Mouse (Mus musculus): ENCODE measurements around the gene A430005L14Rik. TPM values are rescaled to one million over a fixed set of nuclear protein-coding genes. Genes with fewer than 3 reads are reported as not detected.
A peak's percentile ranks its signal among the peaks of the same experiment; 100 is the strongest.
"Not testable (repeated sequence)": the region's sequence is repeated elsewhere in the genome, so short reads cannot be mapped to it uniquely, and the experiment has no call there.

A430005L14Rik gene
- 41.0 and 43.3 TPM in 2 replicates for polyA plus RNA-seq (2012; rRNA removed)

- peak; percentile 98 for DNase-seq
- Histone ChIP-seq H3K4me3 (replicated peaks; ENCODE audit: insufficient read depth, low read depth, low read length) (peak within 1 kb of the TSS; percentile 98), H3K27ac (ENCODE audit: insufficient read depth, low read length) (peak within 1 kb of the TSS; percentile 93), H3K27me3 (ENCODE audit: control insufficient read depth, insufficient read depth, low read length) (no peaks in the 10 kb centered on the region), H3K4me1 (ENCODE audit: control insufficient read depth, insufficient read depth, low read length) (peaks cover 7% of the 10 kb centered on the region; the same call in 1 of the 2 replicates)
- 2% methylated on average over 62 of the region's 67 CpGs for WGBS
- no peak for TF ChIP-seq CTCF (IDR thresholded peaks at IDR 0.05; ENCODE audit: borderline replicate concordance, insufficient read depth, low read depth, low read length)
- TF ChIP-seq POLR2A (IDR thresholded peaks at IDR 0.05; ENCODE audit: borderline replicate concordance, insufficient read depth, low read length): peak; percentile 49; the same call in 1 of the 2 replicates
These were observed at the start of gene A430005L14Rik for GRCm38 (mm10) chr4:153956569-153957405. A430005L14Rik (plus strand) TSS chr4:153957237.

DNA sequence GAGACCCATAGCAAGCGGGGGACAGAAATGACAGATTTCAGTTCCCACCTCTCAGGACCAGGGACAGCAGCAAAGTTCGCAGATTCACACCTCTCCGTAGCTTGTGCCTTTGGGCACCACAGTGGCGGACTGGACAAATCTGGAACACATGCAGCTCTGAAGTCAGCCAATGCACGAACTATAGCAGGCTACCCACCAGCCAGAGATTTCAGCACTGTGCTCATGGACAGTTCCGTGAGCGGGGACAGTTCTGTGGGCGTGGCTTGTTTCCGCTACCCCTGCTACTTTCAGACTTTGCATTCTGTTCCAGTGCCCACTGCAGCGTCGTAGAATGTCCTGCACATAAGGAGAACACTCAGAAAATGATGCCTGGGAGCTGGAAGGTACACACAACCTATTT lies 49.5 kb upstream of the A430005L14Rik start:
- Histone ChIP-seq H3K4me3 (replicated peaks; ENCODE audit: insufficient read depth, low read depth, low read length) (no peak overlapping the region), H3K4me1 (ENCODE audit: control insufficient read depth, insufficient read depth, low read length) (no peaks in the 10 kb centered on the region; the same call in 1 of the 2 replicates), H3K27ac (ENCODE audit: insufficient read depth, low read length) (no peak overlapping the region), H3K27me3 (ENCODE audit: control insufficient read depth, insufficient read depth, low read length) (no peaks in the 10 kb centered on the region; the same call in 1 of the 2 replicates)
- WGBS: 25% methylated on average over 11 of the region's 11 CpGs
- no peak for DNase-seq
- no peak for TF ChIP-seq CTCF (IDR thresholded peaks at IDR 0.05; ENCODE audit: borderline replicate concordance, insufficient read depth, low read depth, low read length)
- no peak for TF ChIP-seq POLR2A (IDR thresholded peaks at IDR 0.05; ENCODE audit: borderline replicate concordance, insufficient read depth, low read length)

GRCm38 (mm10) chr4:153913635-153914034 lies 43.4 kb upstream of the A430005L14Rik start:
- 56% methylated on average over 3 of the region's 3 CpGs for WGBS
- no peak for DNase-seq
- peaks cover 8% of the 10 kb centered on the region for H3K4me1 ChIP-seq (ENCODE audit: control insufficient read depth, insufficient read depth, low read length)
- no peak overlapping the region for H3K4me3 ChIP-seq (replicated peaks; ENCODE audit: insufficient read depth, low read depth, low read length)
- H3K27ac ChIP-seq (ENCODE audit: insufficient read depth, low read length): no peak overlapping the region
- no peaks in the 10 kb centered on the region; the same call in 1 of the 2 replicates for H3K27me3 ChIP-seq (ENCODE audit: control insufficient read depth, insufficient read depth, low read length)
- 0 out of 2 replicates have a peak, but pooled peaks have one; percentile 4 for TF ChIP-seq CTCF (IDR thresholded peaks at IDR 0.05; ENCODE audit: borderline replicate concordance, insufficient read depth, low read depth, low read length)
- no peak for TF ChIP-seq POLR2A (IDR thresholded peaks at IDR 0.05; ENCODE audit: borderline replicate concordance, insufficient read depth, low read length)

- H3K27ac ChIP-seq (ENCODE audit: insufficient read depth, low read length): no peak overlapping the region
- H3K27me3 ChIP-seq (ENCODE audit: control insufficient read depth, insufficient read depth, low read length): no peaks in the 10 kb centered on the region
- DNase-seq: no peak
- peaks cover 9% of the 10 kb centered on the region for H3K4me1 ChIP-seq (ENCODE audit: control insufficient read depth, insufficient read depth, low read length)
- no peak overlapping the region for H3K4me3 ChIP-seq (replicated peaks; ENCODE audit: insufficient read depth, low read depth, low read length)
- TF ChIP-seq CTCF (IDR thresholded peaks at IDR 0.05; ENCODE audit: borderline replicate concordance, insufficient read depth, low read depth, low read length): no peak
- TF ChIP-seq POLR2A (IDR thresholded peaks at IDR 0.05; ENCODE audit: borderline replicate concordance, insufficient read depth, low read length): no peak
- 16% methylated on average over 8 of the region's 8 CpGs for WGBS
These were observed 39.1 kb upstream of the A430005L14Rik start for GRCm38 (mm10) chr4:153917773-153918500.

DNA sequence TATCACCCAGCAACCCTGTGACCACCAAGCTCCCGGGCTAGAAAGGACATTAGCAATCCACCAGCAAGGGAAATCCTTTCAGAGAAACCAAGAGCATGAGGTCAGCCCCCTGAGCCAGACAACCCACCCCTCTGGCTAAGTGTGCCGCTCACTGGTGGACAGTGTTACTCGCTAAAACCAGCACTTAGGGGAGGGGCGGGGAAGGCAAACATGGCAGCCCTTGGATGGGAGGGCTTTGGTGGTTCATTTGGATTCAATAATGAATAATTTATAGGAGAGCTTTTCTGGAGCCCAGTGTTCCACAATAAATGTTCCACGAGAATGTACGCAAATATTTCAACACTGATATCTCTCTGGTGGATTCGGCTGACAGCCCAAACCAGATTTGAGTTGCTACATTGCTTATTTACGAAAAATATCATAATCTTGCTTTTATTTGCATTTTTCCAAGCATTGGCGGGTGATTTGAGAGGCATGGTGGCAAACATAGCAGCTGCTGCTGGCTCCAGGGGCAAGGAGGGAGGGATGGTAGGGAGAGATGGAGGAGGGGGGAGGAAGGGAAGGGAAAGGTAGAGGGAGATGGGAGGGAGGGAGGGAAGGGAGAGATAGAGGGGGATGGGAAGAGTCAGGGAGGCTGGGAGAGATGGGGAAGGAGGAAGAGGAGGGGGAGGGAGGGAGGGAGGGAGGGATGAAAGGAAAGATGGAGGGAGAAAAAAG lies 36.4 kb upstream of the A430005L14Rik start:
- WGBS: 74% methylated on average over 9 of the region's 9 CpGs
- Histone ChIP-seq H3K27ac (ENCODE audit: insufficient read depth, low read length) (no peak overlapping the region), H3K27me3 (ENCODE audit: control insufficient read depth, insufficient read depth, low read length) (no peaks in the 10 kb centered on the region), H3K4me1 (ENCODE audit: control insufficient read depth, insufficient read depth, low read length) (peaks cover 9% of the 10 kb centered on the region), H3K4me3 (replicated peaks; ENCODE audit: insufficient read depth, low read depth, low read length) (no peak overlapping the region)
- DNase-seq: no peak
- TF ChIP-seq POLR2A (IDR thresholded peaks at IDR 0.05; ENCODE audit: borderline replicate concordance, insufficient read depth, low read length) (no peak), CTCF (IDR thresholded peaks at IDR 0.05; ENCODE audit: borderline replicate concordance, insufficient read depth, low read depth, low read length) (no peak)

GRCm38 (mm10) chr4:153922090-153922489 lies 34.9 kb upstream of the A430005L14Rik start:
- WGBS: 47% methylated on average over 4 of the region's 4 CpGs
- H3K4me3 ChIP-seq (replicated peaks; ENCODE audit: insufficient read depth, low read depth, low read length); DNase-seq: not testable (repeated sequence)

DNA sequence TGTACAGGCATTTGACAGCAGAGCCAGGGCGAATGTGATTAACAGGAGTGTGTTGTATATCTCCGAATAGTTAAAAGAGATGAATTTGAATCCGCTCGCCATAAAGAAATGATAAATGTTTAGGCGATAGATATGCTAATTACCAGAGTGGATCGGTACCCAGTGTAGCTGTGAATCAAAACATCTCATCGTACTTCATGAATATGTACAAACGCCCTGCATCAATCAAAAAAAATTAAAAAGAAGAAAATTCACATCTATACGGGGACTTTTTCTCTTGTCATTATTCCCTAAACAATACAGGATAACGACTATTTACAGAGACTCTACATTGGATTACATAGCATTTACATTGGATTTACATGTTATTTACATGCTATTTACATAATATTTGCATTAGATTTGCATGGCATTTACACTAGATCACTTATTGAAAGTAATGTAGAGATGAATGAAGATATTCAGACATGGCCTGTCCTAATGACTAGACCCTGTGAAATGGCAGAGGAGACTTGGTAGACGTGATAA lies 28.2 kb upstream of the A430005L14Rik start:
- H3K27me3 ChIP-seq (ENCODE audit: control insufficient read depth, insufficient read depth, low read length): no peaks in the 10 kb centered on the region
- no peak overlapping the region for H3K4me3 ChIP-seq (replicated peaks; ENCODE audit: insufficient read depth, low read depth, low read length)
- H3K4me1 ChIP-seq (ENCODE audit: control insufficient read depth, insufficient read depth, low read length): peaks cover 9% of the 10 kb centered on the region
- TF ChIP-seq POLR2A (IDR thresholded peaks at IDR 0.05; ENCODE audit: borderline replicate concordance, insufficient read depth, low read length): no peak
- no peak for TF ChIP-seq CTCF (IDR thresholded peaks at IDR 0.05; ENCODE audit: borderline replicate concordance, insufficient read depth, low read depth, low read length)
- 86% methylated on average over 11 of the region's 11 CpGs for WGBS
- H3K27ac ChIP-seq (ENCODE audit: insufficient read depth, low read length): no peak overlapping the region
- DNase-seq: no peak

More at GRCm38 (mm10) chr4:153922090-153922489, 34.9 kb upstream of the A430005L14Rik start:
- H3K27me3 ChIP-seq (ENCODE audit: control insufficient read depth, insufficient read depth, low read length); H3K4me1 ChIP-seq (ENCODE audit: control insufficient read depth, insufficient read depth, low read length); H3K27ac ChIP-seq (ENCODE audit: insufficient read depth, low read length): not testable (repeated sequence)

Measured in cerebellum, adult 2 months (tissue).